Mouse (Mus musculus): ENCODE measurements around the gene Dio1. TPM values are rescaled to one million over a fixed set of nuclear protein-coding genes. Genes with fewer than 3 reads are reported as not detected.

Dio1 gene
- not detected in 2 replicates for total RNA-seq (2017)

- ATAC-seq (replicated peaks; ENCODE audit: low read depth, poor library complexity, severe bottlenecking): no peak
Observed at GRCm38 (mm10) chr4:107306966-107307365, at the start of gene Dio1. TSS of gene Dio1 (minus strand) at chr4:107307169.

- ATAC-seq (replicated peaks; ENCODE audit: low read depth, poor library complexity, severe bottlenecking): no peak
Observed at GRCm38 (mm10) chr4:107354543-107354942, 47.6 kb upstream of the Dio1 start.

DNA sequence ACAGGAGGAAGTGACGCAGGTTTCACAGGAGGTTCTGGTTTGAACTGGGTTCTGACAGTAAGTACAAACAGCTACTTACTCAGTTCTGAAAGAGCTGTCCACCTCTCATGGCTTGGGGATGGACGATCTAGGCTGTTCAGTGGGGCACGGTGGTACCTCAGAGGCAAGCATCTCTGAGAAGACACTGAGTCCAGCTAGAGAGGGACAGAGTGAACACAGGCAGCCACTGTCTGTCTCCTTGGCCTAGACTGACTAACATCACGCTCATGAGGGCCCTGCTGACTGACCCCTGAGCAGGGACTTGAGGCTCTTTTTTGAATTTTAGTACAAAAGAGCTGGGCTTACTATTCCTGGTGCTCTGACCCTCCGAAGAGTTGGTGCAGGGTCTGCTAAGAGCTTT, 47.2 kb upstream of the Dio1 start:
- ATAC-seq (replicated peaks; ENCODE audit: low read depth, poor library complexity, severe bottlenecking): no peak

DNA sequence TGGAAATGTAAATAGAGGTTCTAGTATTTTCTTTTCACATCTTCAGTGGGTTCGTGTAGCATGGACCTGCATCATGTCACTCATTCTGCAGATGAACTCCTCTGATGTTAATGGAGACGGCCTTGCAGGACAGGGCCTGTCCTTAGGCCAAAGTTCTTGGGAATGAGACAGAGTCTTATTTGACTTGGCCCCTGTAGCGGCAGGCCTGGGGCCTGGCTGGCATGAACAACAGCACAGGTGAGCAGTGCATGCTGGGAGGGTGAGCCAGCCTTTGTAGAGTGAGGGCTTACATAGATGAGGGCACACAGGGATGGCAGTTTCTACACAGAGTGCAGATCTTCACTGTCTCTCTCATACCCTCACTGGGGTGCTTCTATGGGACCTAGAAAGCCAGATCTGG, 46.6 kb upstream of the Dio1 start:
- ATAC-seq (replicated peaks; ENCODE audit: low read depth, poor library complexity, severe bottlenecking): no peak

DNA sequence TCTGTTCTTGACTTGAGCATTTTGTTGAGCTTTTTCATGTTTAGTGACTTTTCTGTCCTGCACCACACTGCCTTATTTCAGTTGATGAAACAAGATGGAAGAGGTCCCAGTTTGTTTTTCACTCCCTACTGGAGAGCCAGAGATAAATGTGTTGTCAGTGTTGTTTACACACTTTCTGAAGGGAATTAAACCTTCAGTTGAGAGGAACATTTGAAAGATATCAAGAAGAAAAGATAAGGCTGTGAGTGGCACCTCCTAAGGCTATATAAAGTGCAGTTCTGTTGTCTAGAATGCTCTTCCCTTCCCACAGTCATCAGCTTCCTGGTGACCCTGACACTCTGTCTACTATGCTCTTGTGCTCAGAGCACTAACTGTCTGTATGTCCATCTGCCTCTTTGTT, 44.4 kb upstream of the Dio1 start:
- no peak for ATAC-seq (replicated peaks; ENCODE audit: low read depth, poor library complexity, severe bottlenecking)

DNA sequence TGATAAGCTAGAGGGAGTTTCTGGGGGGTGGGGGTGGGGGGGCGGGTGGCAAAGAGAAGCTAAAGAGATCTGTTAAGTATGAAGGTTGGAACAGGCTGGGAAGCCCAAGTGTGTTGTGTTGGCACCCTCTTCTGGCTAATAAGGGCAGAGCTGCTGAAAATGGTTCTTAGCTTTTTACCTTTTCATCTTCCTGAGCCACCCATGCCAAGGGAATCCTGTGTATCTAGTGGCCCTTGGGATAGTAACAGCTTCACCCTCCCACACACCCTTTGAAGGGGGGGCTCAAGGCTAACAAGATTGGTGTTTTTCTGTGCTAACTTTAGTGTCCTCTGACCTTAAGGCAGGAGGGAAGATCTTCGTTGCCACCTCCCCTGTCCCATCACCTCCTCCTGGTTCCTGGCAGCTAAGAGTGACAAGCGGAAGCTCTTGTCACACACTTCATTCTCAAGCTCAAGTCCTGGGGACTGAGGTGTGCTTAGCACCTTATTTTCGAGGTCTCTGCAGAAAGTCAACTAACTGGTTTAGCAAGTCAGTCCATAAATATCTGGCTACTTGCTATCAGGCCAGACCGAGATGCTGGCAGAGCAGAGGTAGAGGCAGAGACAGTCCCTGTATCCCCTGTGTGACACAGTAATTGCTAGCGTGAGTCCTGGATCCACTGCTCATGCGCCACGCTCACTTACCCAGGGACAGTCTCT, 42.5 kb upstream of the Dio1 start:
- ATAC-seq (replicated peaks; ENCODE audit: low read depth, poor library complexity, severe bottlenecking): peak; percentile 80

DNA sequence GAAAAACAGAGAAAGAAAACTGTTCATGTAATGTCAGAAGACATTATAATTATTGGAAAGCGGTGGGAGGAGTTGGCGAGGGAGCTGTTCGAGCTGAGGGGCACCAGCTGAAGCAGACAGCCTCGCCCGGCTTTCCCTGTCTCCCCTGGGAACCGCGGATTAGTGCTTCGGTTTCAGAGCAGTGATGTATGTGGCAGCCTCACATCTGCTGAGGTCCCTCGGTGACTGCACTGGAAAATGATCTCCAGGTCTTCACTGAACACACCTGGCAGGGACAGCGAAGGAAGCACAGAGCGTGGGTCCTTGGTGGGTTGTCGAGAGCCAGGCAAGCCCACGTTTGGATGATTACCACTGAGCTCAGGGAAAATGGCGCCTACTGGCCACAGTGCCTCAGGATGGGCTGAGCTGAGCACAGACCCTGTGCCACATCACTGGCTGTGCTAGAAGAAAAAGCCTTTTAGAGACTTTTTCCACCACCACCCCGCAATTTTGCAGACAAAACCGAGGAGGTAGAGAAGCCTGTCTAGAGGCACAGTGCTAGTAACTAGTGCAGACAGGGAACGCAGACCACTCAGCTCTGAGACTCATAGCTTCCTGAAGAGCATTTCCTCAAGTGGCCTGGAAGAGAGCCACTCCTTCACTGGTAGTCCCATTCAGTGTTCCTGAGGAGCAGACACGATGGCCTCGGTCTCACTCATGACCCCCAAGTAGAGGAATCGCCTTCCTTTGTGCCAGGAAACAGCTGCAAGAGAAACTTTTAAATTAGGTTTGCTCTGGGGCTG, 41.8 kb upstream of the Dio1 start:
- peak; percentile 19; the same call in 1 of the 2 replicates for ATAC-seq (replicated peaks; ENCODE audit: low read depth, poor library complexity, severe bottlenecking)

GRCm38 (mm10) chr4:107347221-107347620, 40.3 kb upstream of the Dio1 start:
- ATAC-seq (replicated peaks; ENCODE audit: low read depth, poor library complexity, severe bottlenecking): no peak

GRCm38 (mm10) chr4:107344612-107345011, 37.6 kb upstream of the Dio1 start:
- no peak for ATAC-seq (replicated peaks; ENCODE audit: low read depth, poor library complexity, severe bottlenecking)

DNA sequence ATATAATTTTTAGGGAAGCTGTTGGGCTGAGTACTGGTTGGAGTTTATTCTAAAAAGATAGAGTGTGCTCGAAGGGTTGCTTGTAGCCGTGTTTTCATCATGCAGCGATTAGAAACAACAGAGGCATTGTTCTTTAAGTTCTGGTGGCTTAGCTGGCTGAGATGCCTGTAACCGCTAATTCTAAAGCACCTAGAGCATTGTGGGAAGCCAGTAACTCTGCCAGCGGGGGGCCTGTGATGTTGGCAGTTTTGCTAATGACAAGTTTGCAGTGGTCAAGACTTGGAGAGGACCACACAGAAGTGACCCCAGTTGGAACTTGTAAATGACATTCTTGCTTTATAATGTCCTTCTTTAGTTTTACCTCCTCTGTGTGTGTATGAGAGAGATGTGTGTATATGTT, 34.4 kb upstream of the Dio1 start:
- no peak for ATAC-seq (replicated peaks; ENCODE audit: low read depth, poor library complexity, severe bottlenecking)

DNA sequence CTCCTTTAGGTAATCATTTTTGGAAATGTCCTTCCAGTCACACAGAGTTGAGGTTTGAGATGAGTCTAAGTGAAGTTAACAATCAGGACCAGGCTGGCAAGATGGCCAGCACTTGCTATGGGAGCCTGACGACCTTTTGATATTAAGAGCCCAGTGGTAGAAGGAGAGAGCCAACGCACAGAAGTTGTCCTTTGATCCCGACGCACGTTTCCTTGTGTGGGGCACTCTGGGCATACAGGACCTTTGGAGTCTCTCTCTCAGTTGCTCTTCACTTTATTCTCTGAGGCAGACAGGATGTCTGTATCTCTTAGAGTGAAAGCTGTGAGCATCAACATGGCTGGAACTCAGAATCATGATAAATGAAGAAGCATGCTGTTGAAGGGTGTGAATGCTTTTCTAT, 30.5 kb upstream of the Dio1 start:
- ATAC-seq (replicated peaks; ENCODE audit: low read depth, poor library complexity, severe bottlenecking): no peak

DNA sequence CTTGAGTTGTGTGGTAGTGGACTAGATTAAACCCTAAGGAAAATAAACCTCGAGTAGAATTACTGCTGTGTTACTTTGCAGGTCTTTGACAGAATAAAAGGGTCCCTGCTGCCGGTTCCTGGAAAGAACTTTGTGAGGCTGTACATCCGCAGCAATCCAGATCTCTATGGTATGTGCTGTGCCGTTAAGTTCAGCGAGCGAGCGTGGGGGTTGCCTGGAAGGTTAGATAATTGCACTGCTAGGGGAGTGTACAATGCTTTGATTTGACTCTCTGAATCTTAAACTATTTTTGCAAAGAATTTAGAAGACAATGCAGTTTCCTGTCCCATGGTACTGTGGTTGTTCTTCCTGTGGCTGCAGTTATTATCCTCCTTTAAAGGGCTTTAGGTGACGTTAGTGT, 29.4 kb upstream of the Dio1 start:
- no peak for ATAC-seq (replicated peaks; ENCODE audit: low read depth, poor library complexity, severe bottlenecking)

DNA sequence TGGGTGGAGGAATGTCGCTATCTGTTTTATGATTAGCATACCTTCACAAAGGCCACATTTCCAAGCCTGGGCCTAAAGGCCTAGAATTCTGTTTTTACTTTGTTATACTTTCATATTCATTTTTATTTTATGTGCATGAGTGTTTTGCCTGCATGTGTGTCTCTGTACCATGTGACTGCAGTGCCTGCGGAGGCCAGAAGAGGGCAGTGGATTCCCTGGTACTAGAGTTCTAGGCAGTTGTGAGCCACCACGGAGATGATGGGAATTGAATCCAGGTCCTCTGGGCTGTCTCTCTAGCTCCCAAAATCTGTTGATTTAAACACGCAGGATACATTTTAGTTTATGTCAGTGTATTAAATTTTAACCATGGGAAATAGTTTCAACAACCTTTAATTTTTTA, 26.5 kb upstream of the Dio1 start:
- ATAC-seq (replicated peaks; ENCODE audit: low read depth, poor library complexity, severe bottlenecking): no peak

DNA sequence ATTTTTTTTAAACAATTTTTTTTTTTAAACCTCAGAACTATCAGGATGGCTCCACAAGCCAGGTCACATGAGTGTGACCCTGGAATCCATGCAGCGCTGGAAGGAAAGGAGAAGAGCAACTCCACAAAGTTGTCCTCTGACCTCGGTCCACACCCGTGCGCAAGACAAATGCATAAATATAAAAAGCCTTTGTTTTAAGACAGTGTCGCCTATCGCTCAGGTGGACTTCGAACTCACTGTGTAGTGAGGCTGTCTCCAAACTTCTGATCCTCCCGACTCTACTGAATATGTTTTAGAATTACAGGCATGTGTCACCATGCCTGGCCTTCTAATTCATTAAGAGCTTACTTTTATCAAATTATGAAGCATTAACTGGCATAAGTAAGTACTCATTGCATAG, 21.6 kb upstream of the Dio1 start:
- no peak for ATAC-seq (replicated peaks; ENCODE audit: low read depth, poor library complexity, severe bottlenecking)

DNA sequence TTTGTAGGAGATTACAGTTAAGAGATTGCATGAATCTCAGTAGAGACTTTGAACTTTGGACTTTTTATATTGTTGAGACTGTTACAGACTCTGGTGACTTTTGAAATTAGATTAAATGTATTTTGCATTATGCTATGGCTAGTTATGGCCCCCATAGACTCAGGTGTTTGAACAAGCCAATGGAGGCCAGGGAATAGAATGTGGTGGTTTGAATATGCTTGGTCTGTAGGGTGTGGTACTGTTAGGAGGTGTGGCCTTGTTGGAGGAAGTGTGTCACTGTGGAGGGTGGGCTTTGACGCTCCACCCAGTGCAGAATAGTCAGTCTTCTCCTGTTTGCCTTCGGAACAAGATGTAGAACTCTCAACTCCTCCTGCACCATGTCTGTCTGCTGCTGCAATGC, 16.1 kb upstream of the Dio1 start:
- ATAC-seq (replicated peaks; ENCODE audit: low read depth, poor library complexity, severe bottlenecking): no peak

DNA sequence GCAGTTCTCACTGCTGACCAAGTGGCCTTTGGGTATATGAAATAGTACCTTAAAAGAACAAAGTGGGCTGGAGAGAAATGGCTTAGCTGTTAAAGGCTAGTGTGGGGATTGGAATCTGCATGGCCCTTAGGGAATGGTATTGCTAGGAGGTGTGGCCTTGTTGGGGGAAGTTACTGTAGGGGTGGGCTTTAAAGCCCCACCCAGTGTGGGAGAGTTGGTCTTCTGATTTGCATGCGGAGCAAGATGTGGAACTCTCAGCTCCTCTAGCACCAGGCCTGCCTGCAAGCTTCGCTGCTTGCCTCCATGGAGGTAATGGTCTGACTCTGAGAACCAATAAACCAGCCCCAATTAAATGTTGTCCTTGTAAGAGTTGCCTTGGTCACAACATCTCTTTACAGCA, 14.1 kb upstream of the Dio1 start:
- no peak for ATAC-seq (replicated peaks; ENCODE audit: low read depth, poor library complexity, severe bottlenecking)

DNA sequence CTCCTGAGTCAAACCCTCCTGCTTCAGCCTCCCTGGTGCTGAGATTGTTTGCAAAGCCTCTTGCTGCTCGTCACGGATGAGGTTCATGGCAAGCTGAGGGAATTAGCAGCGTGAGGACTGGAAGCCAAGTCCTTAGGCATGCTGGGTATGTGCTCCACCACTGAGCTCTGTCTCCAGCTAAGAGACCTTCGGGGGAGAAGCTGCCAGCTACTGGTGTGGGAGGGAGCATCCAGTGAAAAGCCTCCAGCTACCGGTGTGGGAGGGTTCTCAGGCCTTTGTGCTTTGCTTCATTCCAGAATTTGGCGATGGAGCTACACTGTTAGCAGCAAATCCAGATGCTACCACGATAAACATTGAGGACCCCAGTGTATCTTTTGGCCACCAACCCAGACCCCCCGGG, 11.7 kb upstream of the Dio1 start:
- no peak for ATAC-seq (replicated peaks; ENCODE audit: low read depth, poor library complexity, severe bottlenecking)

DNA sequence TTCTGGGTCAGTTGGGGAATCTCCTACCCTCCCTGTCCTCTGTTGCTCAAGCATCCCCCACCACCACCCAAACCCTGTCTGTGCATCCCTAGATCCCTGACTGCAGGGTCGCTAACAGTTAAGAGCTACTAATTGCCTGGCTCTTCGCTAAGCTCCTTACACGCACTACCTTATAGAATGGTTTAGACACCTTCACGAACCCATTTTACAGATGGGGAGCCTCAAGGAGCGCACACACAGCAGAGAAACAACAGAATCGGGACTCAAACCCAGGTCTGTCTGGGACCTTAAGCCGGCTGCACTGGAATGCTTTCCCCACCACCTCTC, 7.5 kb upstream of the Dio1 start:
- ATAC-seq (replicated peaks; ENCODE audit: low read depth, poor library complexity, severe bottlenecking): no peak

DNA sequence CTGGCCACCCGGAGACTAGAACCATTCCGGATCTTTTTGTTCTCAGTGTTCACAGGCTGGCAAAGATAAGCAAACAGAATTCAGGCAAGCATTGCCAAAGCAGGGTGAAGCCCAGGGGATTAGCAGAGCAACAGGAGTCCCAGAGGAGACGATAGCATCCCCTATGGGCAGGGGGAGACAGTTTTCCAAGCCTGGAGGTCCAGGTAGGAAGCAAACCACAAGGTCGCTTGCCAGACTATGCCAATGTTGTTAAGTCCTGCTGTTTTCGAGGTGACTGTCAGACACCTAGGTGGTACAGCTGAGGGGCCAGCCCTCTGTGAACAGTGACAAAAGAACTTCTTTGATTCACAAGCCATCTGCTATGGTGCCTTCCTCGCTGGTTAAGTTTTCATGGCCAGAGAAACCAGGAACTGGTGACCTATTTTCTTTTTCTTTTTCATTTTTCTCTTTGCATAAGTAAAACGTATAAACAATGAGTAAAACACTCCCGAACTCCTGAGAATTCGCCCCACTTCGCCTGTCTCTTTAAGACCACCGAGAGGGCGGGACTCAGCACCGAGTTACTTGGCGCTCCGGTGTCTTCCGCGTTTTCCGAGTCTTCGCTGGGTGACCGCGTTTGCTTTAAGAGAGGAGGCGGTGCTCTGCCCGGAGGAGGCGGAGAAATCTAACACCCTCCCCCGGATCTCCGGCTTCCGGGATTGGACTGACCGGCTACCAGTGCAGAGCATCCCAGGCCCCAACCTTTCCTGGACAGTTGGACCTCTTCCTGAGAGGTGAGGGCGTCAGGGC, 6.9 kb upstream of the Dio1 start, which contains the start of gene Yipf1:
Gene Yipf1, plus strand, starts transcription at position 674 of the 789 bp plus-strand sequence.
- peak; percentile 97 for ATAC-seq (replicated peaks; ENCODE audit: low read depth, poor library complexity, severe bottlenecking)

DNA sequence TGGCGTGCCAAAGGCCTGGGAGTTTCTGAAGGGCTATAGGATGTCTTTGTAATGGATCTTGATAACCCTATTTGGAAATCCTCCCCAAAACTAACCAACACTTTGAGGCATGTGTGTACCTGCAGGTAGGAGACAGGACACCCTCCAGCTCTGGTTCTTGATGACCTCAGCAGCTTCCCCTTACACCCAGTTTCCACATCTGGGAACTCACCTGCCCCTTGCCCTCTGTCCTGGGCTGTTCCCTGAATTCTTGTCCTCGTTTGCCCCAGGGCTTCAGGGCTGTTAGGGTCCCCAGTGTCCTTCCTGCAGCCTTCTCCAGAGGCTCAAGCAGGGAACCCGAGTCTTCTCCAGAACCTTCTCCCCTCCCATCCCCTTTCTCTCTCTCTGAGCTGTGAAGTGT, 3.4 kb downstream of the Dio1 start:
- ATAC-seq (replicated peaks; ENCODE audit: low read depth, poor library complexity, severe bottlenecking): no peak

DNA sequence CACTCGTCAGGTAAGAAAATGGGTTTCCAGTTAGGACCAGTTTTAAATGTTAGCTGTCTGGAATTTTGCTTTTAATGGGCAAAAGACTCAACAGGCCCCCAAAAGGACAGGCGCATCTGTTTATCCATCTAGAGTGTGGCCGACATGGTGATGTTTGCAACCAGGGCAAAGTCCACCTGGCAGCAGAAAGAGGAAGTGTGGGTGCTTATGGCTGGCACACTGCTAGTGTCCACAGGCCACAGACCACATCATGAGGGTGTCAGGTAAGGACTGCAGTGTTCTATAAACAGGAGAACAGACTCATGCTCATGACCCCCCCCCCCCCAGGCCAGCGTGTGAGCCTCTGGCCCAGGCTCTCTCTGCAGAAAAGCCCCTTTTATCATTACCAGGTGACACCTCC, 4.1 kb downstream of the Dio1 start:
- peak; percentile 75 for ATAC-seq (replicated peaks; ENCODE audit: low read depth, poor library complexity, severe bottlenecking)
